Mouse (Mus musculus): Measurements from ENCODE around the gene Mctp2.

DNA sequence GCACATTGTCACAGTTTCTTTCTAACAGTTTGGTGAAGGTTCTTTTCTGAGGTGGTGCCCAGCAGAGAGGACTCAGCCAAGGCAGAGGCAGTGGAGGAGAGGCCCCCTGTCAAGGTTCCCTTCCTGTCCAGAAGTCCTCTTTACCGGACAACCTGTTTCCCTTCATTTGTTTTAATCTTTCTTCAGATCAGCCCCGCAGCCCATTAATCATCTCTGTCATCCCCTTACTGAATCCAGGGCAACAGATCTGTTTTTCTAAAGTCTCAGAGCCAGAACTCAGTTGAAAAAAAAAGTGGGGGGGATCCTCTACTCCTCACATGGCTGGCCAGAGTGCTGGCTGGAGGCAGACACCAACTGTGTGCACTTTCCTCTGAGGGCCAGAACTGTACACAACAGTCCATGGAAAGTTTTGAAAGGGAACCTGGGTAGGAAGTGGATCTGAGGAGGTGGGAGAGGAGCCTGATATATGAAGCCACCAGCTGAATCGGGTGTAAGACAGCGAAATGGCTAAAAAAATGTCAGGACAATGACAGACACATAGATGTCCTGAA is 146.8 kb downstream of the Mctp2 start:
- no peak for TF ChIP-seq CTCF (IDR thresholded peaks at IDR 0.05; ENCODE audit: insufficient read depth, low read depth, low read length)
- TF ChIP-seq POLR2A (IDR thresholded peaks at IDR 0.05; ENCODE audit: insufficient read depth, low read depth, low read length): no peak

All from olfactory bulb, adult 2 months (tissue).